Mouse (Mus musculus): ENCODE results near the gene Gm9918. TPM values are rescaled to one million over a fixed set of nuclear protein-coding genes. Genes with fewer than 3 reads are reported as not detected.
"Not testable (repeated sequence)": the region's sequence is repeated elsewhere in the genome, so short reads cannot be mapped to it uniquely, and the experiment has no call there.

Gm9918 gene
- total RNA-seq (2017), result not detected in 3 replicates

DNA sequence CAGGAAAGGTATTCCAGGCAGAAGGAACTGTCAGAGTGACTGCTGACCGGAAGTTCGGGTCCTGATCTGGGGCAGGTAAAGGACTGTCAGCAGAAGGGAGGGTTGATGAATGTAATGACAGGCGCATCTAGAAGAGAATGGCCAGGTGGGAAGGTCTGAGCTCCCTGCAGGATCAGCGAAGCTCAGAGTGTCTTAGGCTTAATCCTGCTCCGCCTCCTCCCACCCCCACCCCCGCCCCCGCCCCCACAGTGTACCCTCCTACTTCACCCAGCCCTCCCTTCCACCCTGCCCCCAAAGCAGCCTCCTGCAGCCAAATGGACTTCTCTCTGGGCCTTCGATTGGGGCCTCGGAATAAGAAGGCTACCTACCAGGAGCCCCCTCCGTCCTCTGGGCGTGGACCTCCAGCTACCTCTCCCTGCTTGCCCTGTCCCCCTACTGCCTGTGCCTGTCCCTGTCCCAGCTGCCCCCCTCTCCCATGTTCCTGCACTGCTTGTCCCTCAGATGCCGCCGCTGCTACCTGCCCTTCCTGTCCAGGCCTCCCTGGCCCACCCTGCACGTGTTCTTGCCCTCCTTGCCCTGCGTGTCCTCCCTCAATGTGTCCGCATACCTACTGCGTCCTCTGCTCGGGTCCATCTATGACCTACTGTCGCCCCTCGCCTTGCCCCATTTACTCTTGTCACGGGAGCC, at the start of gene Gm9918:
Gm9918 (plus strand) TSS at position 290 of the 687 bp plus-strand sequence.
- no peak for ATAC-seq (replicated peaks; ENCODE audit: insufficient number of reproducible peaks, low FRiP score, low TSS enrichment, poor library complexity, severe bottlenecking)

DNA sequence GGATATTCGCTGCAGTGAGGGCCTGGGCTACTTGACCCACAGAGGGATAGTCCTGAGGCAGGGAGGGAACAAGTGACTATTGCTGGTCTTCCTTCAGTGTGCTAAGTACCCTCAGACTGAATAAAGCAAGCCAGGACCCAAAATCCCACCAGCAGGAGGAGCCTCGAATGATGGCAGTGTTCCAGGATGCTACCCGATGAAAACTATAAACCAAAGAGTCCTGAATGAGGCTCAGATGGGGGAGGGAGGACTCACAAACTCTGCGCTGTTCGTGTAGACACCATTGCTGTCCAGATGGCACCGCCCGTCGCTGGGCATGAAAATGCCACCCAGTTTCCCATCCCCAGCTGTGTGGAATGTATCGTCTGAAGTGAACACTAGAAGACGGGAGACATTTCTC, 48.0 kb upstream of the Gm9918 start:
- ATAC-seq (replicated peaks; ENCODE audit: insufficient number of reproducible peaks, low FRiP score, low TSS enrichment, poor library complexity, severe bottlenecking), result no peak

DNA sequence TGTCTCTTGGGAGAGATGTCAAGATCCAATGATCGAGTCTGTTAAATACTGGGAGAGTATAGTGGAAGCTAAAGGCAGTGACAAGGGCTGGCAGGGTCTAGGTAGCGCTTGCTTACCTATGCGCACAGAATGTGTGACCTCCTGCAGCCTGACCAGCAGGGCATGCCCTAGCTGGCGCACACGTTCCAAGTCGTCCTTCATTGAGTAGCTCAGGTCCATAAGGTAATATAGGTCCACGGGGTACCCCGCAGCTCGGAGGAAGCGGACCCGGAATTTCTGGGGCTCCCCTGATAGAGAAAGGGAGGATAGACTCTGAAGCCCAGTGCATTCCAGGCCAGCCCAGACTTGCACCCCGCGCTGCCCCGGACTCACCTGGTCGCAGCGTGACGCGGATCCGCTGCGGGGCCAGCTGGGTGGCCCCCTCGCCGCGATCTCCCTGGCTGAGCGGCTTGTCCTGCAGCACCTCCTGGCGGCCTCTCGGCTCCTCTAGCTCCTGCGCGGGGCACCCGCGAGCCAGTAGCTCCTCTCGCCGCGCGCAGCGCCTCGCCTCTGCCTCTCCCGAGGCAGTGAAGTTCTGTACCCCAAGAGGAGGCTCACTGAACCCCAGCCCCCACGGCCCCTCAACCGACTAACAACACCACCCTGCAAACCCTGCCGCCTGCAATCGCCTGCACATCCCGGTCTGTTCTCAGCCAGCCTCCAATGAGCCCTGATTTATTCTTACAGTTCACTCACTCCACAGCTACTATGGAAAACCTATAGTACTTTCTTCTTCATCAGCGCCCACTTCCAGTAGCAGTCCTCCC, 46.0 kb upstream of the Gm9918 start:
- ATAC-seq (replicated peaks; ENCODE audit: insufficient number of reproducible peaks, low FRiP score, low TSS enrichment, poor library complexity, severe bottlenecking), result peak; percentile 28; the same call in 1 of the 2 replicates

DNA sequence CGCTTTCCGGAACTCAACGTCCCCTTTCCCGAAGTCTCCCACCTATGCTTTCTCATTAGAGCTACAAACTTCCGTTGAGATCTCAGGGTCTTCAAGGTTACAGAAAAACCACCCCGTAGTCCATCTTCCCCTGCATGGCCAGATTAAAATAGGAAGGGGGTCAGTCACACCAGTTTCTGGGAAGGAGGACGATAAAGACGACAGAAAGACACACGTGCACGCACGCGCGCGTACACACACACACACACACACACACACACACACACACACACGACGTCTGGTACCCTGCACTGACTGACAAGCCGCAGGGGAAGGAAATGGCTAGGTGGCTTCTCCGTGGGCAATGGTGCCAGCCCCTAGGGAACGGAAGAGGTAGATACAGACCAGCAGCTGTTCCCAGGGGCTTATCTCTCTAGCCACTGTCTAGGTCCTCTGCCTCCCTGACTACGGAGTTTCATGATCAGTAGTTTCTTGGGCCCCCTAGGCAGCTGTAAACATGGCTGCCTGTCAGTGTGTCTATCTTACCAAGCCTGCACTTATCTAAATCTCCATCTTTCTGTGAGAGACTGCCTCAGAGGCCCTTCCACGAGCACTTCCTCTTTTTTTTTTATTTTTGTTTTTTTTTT, 45.3 kb upstream of the Gm9918 start:
- peak; percentile 62 for ATAC-seq (replicated peaks; ENCODE audit: insufficient number of reproducible peaks, low FRiP score, low TSS enrichment, poor library complexity, severe bottlenecking)

DNA sequence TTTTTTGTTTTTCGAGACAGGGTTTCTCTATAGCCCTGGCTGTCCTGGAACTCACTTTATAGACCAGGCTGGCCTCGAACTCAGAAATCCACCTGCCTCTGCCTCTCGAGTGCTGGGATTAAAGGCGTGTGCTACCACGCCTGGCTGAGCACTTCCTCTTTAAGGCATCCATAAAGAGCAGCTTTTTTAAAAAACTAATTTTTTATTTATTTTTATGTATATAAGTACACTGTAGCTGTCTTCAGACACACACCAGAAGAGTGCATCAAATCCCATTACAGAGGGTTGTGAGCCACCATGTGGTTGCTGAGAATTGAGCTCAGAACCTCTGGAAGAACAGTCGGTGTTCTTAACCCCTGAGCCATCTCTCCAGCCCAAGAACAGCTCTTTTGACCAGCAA, 44.7 kb upstream of the Gm9918 start:
- not testable (repeated sequence) for ATAC-seq (replicated peaks; ENCODE audit: insufficient number of reproducible peaks, low FRiP score, low TSS enrichment, poor library complexity, severe bottlenecking)

DNA sequence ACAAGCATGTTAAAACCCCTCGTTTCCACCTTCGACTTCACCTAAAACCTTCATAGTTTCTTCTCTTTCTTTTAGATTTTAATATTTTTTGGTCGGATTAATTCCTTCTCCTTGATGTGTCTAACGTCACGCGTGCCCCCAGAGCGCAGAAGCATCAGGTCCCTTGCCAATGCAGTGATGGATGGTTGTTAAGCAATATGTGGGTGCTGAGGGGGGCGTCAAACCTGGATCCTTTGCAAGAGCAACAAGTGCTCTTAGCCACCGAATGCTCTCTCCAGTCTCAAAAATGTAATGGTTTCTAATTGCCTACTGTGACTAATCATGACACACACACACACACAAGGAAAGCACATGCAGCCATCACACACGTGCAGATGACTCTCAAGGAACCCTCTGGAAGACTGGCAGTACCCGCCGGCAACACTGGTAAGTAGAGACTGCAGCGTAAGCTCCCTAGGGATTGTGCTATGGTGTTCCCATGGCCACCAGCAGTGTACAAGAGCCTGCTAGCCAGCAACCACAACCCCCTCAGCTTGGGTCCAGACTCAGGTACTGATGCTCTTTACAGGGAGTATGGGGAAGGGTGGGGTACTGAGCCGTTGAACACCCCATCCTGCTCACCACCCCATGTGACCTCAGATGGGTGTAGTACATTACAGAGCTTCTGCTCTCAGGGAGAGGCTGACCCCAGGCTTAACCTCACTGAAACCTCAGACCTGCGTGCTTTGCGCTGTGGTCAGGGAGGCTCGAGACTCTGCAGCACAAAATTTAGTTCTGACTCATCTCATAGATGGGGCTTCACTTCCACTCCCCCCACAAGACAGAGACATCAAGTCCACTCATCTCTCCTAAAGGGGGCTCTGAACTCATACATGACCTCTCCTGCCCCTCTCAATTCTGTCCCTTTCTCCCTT, 39.7 kb upstream of the Gm9918 start:
- ATAC-seq (replicated peaks; ENCODE audit: insufficient number of reproducible peaks, low FRiP score, low TSS enrichment, poor library complexity, severe bottlenecking), result peak; percentile 71

DNA sequence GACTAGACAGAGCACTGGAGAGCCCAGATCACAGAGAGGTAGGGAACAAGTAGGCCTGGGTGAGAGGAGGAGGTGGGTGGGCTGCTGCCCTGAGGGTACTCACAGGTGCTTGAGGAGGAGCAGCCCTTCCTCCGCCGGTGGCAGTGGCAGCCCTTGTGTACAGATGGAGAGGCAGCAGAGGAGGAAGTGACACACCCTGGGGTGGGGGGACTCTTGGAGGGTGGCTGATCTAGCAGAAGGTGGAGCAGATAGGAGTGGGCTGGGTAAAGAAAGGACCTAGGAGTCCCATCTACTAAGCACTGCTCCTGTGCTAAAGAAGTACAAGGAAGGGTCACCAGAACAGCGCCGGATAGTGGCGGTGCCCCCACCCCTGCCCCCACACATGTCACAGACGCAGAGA, 38.6 kb upstream of the Gm9918 start, which contains the start of gene Itgb7:
Itgb7 (minus strand) TSS at position 197 of the 400 bp plus-strand sequence.
- peak; percentile 44 for ATAC-seq (replicated peaks; ENCODE audit: insufficient number of reproducible peaks, low FRiP score, low TSS enrichment, poor library complexity, severe bottlenecking)

DNA sequence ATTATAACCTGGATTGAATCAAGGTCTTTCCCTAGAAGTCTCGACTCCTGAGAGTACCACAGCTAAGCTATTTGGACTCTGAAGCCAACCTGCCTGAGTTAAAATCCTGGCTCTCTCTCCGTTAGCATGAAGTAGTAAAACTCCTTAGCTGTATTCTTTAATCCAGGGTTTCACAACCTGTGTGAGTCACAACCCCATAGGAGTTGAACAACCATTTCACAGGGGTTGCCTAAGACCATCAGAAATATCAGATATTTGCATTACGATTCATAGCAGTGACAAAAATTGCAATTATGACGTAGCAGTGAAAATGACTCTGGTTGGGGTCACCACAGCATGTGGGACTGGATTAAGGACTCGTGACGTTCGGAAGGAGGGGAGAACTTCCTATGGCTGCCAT, 37.6 kb upstream of the Gm9918 start:
- ATAC-seq (replicated peaks; ENCODE audit: insufficient number of reproducible peaks, low FRiP score, low TSS enrichment, poor library complexity, severe bottlenecking), result no peak

DNA sequence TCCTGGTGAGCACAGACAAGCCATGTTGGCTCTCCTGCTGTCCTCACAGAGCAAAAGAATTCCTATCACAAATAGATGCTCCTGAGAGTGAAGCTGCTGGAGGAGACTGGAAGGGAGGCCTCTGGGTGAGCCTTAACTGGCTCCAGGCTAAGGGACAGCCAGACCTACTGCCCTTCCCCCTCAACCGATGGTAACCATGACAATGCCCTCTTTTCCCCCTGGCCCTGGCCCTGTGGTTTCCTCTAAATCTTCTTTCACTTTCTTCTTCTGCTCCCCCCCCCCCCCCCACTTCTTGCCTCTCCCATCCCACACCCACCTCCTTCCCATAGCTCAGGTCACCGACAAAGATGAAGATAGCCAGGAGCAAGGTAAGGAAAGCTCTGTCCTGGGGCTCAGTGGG, 36.5 kb upstream of the Gm9918 start:
- ATAC-seq (replicated peaks; ENCODE audit: insufficient number of reproducible peaks, low FRiP score, low TSS enrichment, poor library complexity, severe bottlenecking), result no peak

DNA sequence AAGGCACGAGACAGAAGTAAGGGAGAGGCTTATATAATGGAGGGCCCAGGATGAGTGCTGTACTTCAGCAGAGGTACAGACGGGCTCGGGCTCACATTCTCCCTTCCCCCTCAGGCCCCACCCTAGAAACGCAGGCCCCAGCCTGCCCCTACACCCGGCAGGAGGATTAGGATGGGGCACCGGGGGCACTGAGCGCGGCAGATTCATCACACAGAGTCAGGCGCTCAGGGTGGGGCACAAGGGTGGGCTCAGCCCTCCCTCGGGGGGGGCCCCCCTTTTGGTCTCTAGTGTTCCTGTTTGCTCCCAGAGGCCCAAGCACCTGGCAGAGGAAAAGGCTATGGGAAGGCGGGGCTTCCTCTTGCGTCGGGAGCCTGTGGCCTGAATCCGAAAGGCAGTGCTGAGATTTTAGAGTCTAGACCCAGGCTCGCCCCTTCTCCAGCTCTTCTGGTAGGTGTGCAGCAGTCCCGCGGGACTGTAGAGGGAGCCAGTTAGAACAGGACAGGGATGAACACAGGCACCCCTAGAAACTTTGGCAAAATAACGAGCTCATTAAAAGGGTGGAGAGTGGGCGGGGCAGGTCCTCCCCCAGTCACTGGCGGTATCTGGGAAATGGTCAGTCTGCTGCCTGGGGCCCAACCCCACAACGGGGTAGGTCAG, 34.9 kb upstream of the Gm9918 start:
- ATAC-seq (replicated peaks; ENCODE audit: insufficient number of reproducible peaks, low FRiP score, low TSS enrichment, poor library complexity, severe bottlenecking), result no peak

DNA sequence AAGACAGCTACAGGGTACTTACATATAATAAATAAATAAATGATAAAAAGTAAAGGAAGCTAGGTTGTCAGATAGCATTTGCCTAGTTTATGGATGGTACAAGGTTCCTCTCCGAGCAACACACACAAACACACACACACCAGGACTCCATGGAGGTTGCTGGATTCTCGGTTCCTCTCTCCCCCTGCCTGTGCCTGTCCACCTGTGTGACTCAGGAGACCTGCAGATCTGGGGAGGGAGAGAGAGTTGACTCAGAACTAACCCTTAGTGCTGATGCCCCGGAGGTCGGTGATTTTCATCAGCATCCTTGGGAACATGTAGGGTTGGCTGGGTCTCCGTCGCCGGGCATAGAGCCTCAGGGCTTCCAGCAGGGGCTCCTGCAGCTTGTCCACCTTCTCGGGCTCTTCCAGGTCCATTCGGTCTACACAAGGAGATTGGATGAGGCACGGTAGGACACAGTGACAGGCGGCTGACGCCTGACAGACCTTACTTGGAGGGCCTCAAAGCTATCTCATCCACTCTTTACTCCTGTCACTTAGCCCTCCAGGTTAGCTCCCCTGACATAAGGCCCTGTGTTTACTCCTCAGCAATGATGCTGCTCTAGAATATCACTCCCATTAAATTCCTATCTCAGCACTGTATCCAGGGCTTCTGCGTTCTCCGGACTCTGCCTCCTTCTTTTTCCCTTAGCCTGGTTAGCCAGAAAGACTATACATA, 31.7 kb upstream of the Gm9918 start:
- ATAC-seq (replicated peaks; ENCODE audit: insufficient number of reproducible peaks, low FRiP score, low TSS enrichment, poor library complexity, severe bottlenecking), result no peak

DNA sequence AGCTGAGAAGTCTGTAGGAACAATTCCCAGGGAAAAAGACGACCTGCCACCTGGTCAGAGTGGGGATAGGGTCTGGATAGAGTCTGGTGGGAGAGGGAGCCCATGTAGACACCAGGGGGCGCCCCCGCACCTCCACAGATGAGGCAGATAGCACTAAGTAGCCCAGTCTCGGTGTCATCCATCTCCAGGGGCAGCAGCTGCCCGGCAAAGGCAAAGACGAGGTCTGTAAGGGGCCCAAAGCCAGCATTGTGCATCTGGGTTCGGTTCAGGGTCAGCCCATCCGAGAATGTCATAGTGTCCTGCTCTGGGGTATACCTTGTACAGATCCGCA, 31.1 kb upstream of the Gm9918 start:
- 0 out of 2 replicates have a peak, but pooled peaks have one; percentile 56 for ATAC-seq (replicated peaks; ENCODE audit: insufficient number of reproducible peaks, low FRiP score, low TSS enrichment, poor library complexity, severe bottlenecking)

DNA sequence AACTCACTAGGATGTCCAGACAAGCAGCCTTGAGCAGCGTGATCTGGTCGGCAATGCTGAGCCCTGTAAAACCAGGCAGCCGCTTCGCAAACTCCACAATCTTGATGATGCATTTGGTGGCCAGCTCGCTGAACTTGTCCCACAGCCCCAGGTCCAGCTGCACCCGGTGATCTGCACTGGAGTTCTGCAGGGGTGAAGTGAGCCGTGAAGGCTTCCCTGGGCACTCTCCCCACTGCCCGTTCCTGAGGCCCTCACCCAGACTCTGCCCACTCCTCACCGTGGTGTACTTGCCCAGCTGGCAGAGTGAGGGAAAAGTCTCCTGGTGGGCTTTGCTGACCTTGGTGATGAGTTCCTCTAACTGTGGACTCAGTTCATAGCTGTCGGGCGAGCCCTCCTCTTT, 30.5 kb upstream of the Gm9918 start:
- ATAC-seq (replicated peaks; ENCODE audit: insufficient number of reproducible peaks, low FRiP score, low TSS enrichment, poor library complexity, severe bottlenecking), result no peak

DNA sequence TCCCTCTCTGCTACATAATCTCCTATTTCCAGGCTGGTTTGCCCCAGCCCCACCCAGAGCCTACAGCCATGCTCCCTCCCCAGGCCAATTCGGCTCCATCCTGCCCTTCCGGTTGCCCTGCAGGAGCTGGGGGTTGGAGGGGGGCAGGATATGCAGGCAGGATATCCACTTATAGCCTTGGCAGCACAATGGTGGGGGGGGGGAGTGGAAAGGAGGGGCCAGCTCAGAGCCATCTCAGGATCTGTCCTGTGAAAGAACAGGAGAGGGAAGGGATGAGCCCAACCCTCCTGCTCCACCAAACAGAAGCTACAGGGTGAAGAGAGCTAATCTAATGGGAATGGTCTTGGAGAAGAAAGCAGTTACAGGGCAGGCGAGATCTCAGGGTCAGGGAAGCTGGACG, 29.8 kb upstream of the Gm9918 start:
- ATAC-seq (replicated peaks; ENCODE audit: insufficient number of reproducible peaks, low FRiP score, low TSS enrichment, poor library complexity, severe bottlenecking), result no peak

DNA sequence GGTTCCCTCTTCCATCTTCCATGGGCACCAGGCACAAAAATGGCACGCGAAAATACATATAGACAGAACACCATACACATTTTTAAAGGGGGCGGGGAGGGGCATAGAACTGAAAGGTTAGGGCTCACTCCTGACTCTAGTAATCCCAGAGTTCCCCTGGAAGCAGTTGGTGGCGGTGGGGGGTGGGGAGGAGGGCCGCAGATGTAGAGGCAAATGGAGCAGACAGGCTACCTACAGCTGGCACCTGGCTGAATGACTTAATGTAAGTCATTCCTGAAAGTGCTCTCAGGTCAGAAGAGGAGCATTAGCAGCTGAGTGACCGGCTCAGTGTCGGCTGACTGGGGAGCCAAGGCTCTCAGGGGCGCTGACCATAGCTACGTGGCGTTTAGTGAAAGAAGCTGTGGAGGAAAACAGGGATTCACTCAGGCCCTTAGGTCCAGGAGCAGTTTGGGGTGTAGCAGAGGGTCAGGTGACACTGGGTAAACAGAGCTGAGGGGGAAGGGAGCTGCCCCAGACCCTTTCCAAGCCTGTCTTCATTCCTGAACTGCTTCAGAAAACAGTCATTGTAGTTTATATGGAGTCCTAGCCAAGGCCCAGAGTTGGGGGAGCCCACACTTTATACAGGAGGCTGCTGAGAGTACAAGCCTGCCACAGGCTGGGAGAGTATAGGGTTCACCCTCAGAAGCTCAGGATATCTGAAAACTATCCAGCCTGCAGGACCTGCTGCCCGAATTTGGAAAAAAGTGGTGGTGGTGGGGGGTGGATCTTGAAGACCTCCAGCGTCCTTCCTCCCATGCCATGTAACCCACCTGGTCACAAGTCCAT, 27.7 kb upstream of the Gm9918 start:
- no peak for ATAC-seq (replicated peaks; ENCODE audit: insufficient number of reproducible peaks, low FRiP score, low TSS enrichment, poor library complexity, severe bottlenecking)

DNA sequence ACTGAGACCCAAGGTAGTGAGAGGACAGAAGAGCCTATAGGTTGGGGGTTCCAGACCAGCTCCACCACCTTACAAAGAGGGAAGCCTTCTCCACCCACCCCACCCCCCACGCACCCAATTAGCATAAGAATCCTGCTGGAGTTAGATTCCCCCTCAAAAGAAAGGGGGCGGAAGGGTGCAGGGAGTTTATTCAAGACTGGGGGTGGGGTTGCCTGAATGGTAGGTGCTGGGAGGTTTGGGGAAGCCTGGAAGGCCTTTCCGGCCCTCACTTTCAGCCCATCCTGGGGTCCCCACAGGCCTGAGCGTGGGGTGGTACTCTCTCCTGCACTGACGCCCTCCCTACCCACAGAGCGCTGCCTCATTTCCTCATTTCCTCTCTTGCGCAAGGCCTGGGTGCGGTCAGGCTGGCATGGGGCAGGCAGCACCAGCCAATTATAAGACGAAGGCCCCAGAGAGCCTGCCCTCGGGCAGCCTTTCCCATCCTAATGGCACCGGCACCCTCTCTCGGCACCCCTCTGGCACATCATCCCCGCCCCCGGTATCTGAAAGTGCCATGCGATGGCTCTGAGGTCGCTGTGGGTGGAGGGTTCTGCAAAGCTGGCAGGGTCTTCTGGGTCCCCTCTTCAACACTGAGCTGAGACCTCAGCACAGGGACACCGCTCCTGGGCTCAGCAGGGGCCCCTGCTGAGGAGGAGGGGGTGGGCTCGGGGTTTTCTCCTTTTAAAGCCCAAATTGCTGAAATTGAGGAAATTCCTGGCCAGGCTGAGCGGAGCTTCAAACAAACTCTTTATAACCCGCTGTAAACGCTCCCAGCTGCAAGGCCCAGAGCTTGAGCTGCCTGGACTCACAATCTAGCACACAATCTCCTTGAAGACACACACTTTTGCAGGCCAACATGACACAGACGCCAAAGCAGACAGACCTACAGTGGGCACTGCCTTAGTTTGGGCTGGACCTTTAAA, 26.9 kb upstream of the Gm9918 start:
- peak; percentile 76 for ATAC-seq (replicated peaks; ENCODE audit: insufficient number of reproducible peaks, low FRiP score, low TSS enrichment, poor library complexity, severe bottlenecking)

All from monocyte, adult 5-6 weeks (primary cell).